Mouse (Mus musculus) forebrain, embryonic 14.5 days (tissue): ENCODE measurements around the gene Trim46. TPM values are rescaled to one million over a fixed set of nuclear protein-coding genes. Genes with fewer than 3 reads are reported as not detected.

Experiments
- ATAC-seq: fragments of 200-750 bp; cut with Nextera tagmentation; 2 replicates; pipeline ENCODE4 v1.8.0; 2017; ENCODE audit warnings: mild to moderate bottlenecking, moderate library complexity
- DNase-seq: peaks from one replicate; pipeline ENCODE4 v3.0.0-alpha.2; 2015; ENCODE audit warnings: low spot score
- H3K27ac ChIP-seq: fragments of 300-500 bp; sonication (generic); 2 replicates; pipeline ENCODE4 v1.5.1; 2014; ENCODE audit warnings: low read depth, mild to moderate bottlenecking, control low read depth, low read length, moderate library complexity
- H3K27me3 ChIP-seq: fragments of 300-500 bp; sonication (generic); replicated peaks from 2 replicates; pipeline ENCODE4 v1.6.1; 2014; ENCODE audit warnings: low read length, control low read depth, mixed read lengths; ENCODE audit not compliant: control insufficient read depth, insufficient read depth
- H3K36me3 ChIP-seq: fragments of 300-500 bp; sonication (generic); 2 replicates; pipeline ENCODE4 v1.6.1; 2014; ENCODE audit warnings: low read length, control low read depth; ENCODE audit not compliant: control insufficient read depth, insufficient read depth
- H3K4me1 ChIP-seq: fragments of 300-500 bp; sonication (generic); 2 replicates; pipeline ENCODE4 v1.6.1; 2014; ENCODE audit warnings: antibody characterized with exemption, low read length, control low read depth; ENCODE audit not compliant: control insufficient read depth, insufficient read depth
- H3K4me2 ChIP-seq: fragments of 300-500 bp; sonication (generic); 2 replicates; pipeline ENCODE4 v1.6.1; 2014; ENCODE audit warnings: mild to moderate bottlenecking, control low read depth, low read length
- H3K4me3 ChIP-seq: fragments of 300-500 bp; sonication (generic); 2 replicates; pipeline ENCODE4 v1.5.1; 2014; ENCODE audit warnings: low read depth, low read length, control low read depth
- H3K9ac ChIP-seq: fragments of 300-500 bp; sonication (generic); 2 replicates; pipeline ENCODE4 v1.6.1; 2014; ENCODE audit warnings: mild to moderate bottlenecking, low read length, control low read depth, moderate library complexity
- H3K9me3 ChIP-seq: fragments of 300-500 bp; sonication (generic); replicated peaks from 2 replicates; pipeline ENCODE4 v1.6.1; 2016; ENCODE audit warnings: low read length, control low read depth, mixed read lengths; ENCODE audit not compliant: control insufficient read depth
- WGBS: fragments of 180-500 bp; shearing (Covaris S2); extraction: QIAGEN DNeasy Blood & Tissue Kit; methylation state at CpG from one replicate; pipeline ENCODE4 v1.1.7; 2014; 5-methylcytosine and 5-hydroxymethylcytosine counted together
- polyA plus RNA-seq: library from polyadenylated mRNA; unstranded; fragments of >200 nt; fragmentation: Nextera tagmentation; extraction: Ambion mirVana; gene quantifications from 2 replicates; pipeline ENCODE4 v1.2.1, GENCODE M21; 2014

The Trim46 gene
- polyA plus RNA-seq, result 34.0 and 50.3 TPM in 2 replicates

GRCm38 (mm10) chr3:89246261-89247100 lies at the start of gene Trim46:
Gene Trim46, minus strand, starts transcription at chr3:89246309.
- under 1% methylated on average over 42 of the region's 42 CpGs for WGBS
- Histone ChIP-seq H3K4me3 (peak within 1 kb of the TSS; percentile 70), H3K4me1 (peaks cover 12% of the 10 kb centered on the region), H3K36me3 (peaks cover 19% of the 10 kb centered on the region), H3K27me3 (no peaks in the 10 kb centered on the region), H3K9ac (peak within 1 kb of the TSS; percentile 78), H3K4me2 (peak within 1 kb of the TSS; percentile 95), H3K9me3 (no peaks in the 10 kb centered on the region), H3K27ac (peak within 1 kb of the TSS; percentile 95)
- ATAC-seq (peak; percentile 77), DNase-seq (peak; percentile 96)

DNA sequence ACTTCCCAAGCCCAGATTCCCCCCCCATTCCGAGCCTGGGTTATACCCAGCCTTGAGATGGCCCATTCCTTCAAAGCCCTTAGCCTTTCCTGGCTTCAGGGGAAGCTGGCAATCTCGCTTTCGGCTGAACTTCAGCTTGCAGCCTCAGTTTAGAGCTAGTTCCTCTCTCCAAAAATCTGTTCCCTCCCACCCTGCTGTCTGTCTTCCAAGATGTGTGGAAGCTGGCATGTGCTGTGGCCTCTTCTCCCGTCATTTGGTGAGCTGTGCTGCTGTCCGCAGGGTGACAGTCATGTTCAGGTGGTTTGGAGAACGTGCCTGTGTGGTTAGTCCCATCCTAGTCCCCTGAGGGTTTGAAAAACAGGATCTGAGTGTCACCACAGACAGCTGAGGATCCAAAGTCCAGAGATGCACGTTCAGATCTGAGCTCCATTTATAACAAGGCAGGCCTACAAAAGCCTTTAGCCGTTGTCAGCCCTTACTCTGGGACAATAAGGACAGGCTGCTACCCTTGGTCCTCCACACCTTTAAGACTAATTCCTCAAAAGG lies 49.6 kb upstream of the Trim46 start:
- 82% methylated on average over 8 of the region's 8 CpGs for WGBS
- no peak overlapping the region for H3K27ac ChIP-seq
- no peaks in the 10 kb centered on the region for H3K9me3 ChIP-seq
- 0 out of 2 replicates have a peak, but pooled peaks cover 2% of the 10 kb centered on the region for H3K27me3 ChIP-seq
- H3K9ac ChIP-seq, result no peak overlapping the region
- no peaks in the 10 kb centered on the region for H3K36me3 ChIP-seq
- H3K4me1 ChIP-seq, result no peaks in the 10 kb centered on the region
- no peak overlapping the region for H3K4me2 ChIP-seq
- H3K4me3 ChIP-seq, result no peak overlapping the region
- ATAC-seq (no peak), DNase-seq (no peak)

DNA sequence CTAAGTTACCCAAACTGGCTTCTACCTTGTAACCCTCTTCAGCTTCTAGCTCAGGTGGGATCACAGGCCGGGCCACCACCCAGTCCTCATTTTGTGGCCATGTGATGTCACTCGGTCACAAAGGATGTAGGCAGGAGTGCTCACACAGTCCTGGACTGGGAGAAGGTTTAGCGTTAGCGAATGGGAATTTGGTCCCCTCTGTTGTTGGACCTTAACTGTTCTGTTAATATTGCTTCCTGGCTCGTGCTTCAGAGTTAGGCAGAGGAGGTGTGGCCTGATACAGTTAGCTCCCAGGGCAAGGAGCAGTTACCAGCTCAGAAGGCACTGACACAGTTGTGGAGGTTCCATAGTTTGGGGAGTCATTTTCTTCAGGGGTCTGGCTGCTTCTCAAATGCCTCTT lies 48.1 kb upstream of the Trim46 start:
- 82% methylated on average over 5 of the region's 5 CpGs for WGBS
- Histone ChIP-seq H3K9me3 (no peaks in the 10 kb centered on the region), H3K4me2 (no peak overlapping the region), H3K27me3 (no peaks in the 10 kb centered on the region), H3K36me3 (no peaks in the 10 kb centered on the region), H3K4me3 (no peak overlapping the region), H3K9ac (no peak overlapping the region), H3K4me1 (no peaks in the 10 kb centered on the region), H3K27ac (no peak overlapping the region)
- DNase-seq (no peak), ATAC-seq (no peak)

- H3K9me3 ChIP-seq, result no peaks in the 10 kb centered on the region
- no peak overlapping the region for H3K4me3 ChIP-seq
- ATAC-seq, result no peak
- WGBS, result 93% methylated on average over 11 of the region's 11 CpGs
- no peaks in the 10 kb centered on the region for H3K36me3 ChIP-seq
- no peaks in the 10 kb centered on the region for H3K4me1 ChIP-seq
- H3K27ac ChIP-seq, result no peak overlapping the region
- DNase-seq, result no peak
- no peaks in the 10 kb centered on the region for H3K27me3 ChIP-seq
- no peak overlapping the region for H3K4me2 ChIP-seq
- no peak overlapping the region for H3K9ac ChIP-seq
These were observed 47.3 kb upstream of the Trim46 start for GRCm38 (mm10) chr3:89293247-89293918.

- no peaks in the 10 kb centered on the region for H3K36me3 ChIP-seq
- H3K9me3 ChIP-seq, result no peaks in the 10 kb centered on the region
- ATAC-seq (no peak), DNase-seq (no peak)
- H3K27ac ChIP-seq, result no peak overlapping the region
- no peak overlapping the region for H3K4me3 ChIP-seq
- H3K4me2 ChIP-seq, result no peak overlapping the region
- H3K9ac ChIP-seq, result no peak overlapping the region
- 63% methylated on average over 5 of the region's 5 CpGs for WGBS
- no peaks in the 10 kb centered on the region for H3K27me3 ChIP-seq
- no peaks in the 10 kb centered on the region for H3K4me1 ChIP-seq
These were observed 46.2 kb upstream of the Trim46 start for GRCm38 (mm10) chr3:89292303-89292702.

- Histone ChIP-seq H3K9me3 (no peaks in the 10 kb centered on the region), H3K9ac (no peak overlapping the region), H3K4me3 (no peak overlapping the region), H3K27me3 (no peaks in the 10 kb centered on the region), H3K4me1 (no peaks in the 10 kb centered on the region), H3K36me3 (no peaks in the 10 kb centered on the region), H3K27ac (no peak overlapping the region), H3K4me2 (no peak overlapping the region)
- DNase-seq (no peak), ATAC-seq (no peak)
- WGBS, result 84% methylated on average over 10 of the region's 10 CpGs
These were observed 45.8 kb upstream of the Trim46 start for GRCm38 (mm10) chr3:89291874-89292273.

DNA sequence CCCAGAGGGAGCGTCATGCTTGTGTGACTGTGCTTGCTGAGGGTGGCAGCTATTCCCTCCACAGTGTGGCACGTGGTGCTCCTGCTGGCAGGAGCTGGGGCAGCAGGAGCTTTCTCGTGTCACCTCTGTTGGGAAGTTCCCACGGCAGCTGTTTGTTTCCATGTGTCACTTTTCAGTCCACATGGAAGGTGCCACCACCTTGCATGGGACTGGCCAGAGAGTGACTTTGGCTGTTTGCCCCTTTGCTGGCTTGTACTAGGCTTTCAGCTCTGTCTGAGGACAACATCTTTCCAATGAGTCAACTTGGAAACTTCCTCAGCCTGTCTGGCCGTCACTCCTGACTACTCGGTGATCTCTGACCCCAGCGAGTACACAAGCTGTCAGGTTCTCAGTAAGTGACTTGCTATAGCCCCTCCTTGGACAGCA lies 42.4 kb upstream of the Trim46 start:
- H3K4me2 ChIP-seq, result no peak overlapping the region
- no peak for DNase-seq
- 63% methylated on average over 7 of the region's 7 CpGs for WGBS

DNA sequence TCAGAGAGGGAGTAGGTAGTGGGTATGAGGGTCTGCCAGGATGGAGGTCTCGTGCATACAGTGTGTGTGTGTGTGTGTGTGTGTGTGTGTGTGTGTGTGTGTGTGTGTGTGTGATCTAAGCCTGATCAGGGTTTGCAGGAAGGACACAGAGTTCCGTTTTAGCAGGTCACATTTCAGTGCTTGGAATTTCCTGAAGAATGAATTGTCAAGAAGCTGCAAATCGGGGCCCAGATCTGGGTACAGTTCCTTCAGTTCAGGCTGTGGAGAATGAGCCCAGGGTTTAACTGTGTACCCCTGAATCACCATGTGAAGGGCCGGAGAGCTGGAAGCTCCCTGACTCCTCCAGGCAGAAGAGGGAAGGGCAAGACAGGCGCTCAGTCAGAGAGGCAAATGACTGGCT lies 41.2 kb upstream of the Trim46 start:
- Histone ChIP-seq H3K4me3 (no peak overlapping the region), H3K27me3 (no peaks in the 10 kb centered on the region), H3K4me1 (no peaks in the 10 kb centered on the region), H3K4me2 (no peak overlapping the region), H3K9me3 (no peaks in the 10 kb centered on the region), H3K36me3 (no peaks in the 10 kb centered on the region), H3K27ac (no peak overlapping the region), H3K9ac (no peak overlapping the region)
- 57% methylated on average over 5 of the region's 5 CpGs for WGBS
- ATAC-seq (no peak), DNase-seq (no peak)

More for the DNA sequence above, 42.4 kb upstream of the Trim46 start:
- Histone ChIP-seq H3K27me3 (no peaks in the 10 kb centered on the region), H3K27ac (no peak overlapping the region), H3K9ac (no peak overlapping the region), H3K9me3 (no peaks in the 10 kb centered on the region), H3K4me1 (no peaks in the 10 kb centered on the region), H3K4me3 (no peak overlapping the region), H3K36me3 (no peaks in the 10 kb centered on the region)
- ATAC-seq, result no peak
